Mouse (Mus musculus): Measurements from ENCODE around the gene Zbtb21.

DNA sequence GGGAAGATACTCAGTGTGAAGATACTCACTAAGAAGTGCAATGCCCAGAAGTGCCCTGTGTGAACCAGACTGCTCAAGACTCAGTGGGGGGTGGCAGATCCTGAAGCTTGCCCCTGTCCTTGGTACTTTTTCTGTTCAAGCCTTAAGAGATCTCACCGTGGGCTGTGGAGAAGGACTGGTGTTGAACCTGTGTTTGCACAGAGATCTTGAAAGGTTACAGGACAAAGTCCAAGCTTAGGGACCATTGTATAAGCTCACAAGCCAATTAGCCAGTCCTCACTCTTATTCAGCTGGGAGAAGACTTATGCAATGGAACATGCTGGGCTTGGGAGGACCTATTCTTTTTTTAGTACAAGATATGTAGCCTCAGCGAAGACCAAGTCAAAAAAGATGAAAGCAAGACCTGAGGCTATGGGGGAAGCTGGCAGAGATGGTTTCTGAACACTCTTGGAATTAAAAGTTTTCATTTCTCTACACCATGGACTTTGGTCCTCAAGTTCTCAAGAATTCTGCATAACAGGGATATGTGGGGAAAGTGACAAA is 56.9 kb downstream of the Zbtb21 start:
- TF ChIP-seq CTCF (conservative IDR thresholded peaks at IDR 0.05; ENCODE audit: low read length) (no peak), NANOG (IDR thresholded peaks at IDR 0.05; ENCODE audit: borderline replicate concordance, low read length) (no peak), POU5F1 (IDR thresholded peaks at IDR 0.05; ENCODE audit: borderline replicate concordance, low read length) (no peak)
